Mouse (Mus musculus) midbrain, postnatal 0 days (tissue): Measurements from ENCODE around the gene Hdac4. TPM values are rescaled to one million over a fixed set of nuclear protein-coding genes. Genes with fewer than 3 reads are reported as not detected.

Source experiments
- ATAC-seq: fragments of 200-750 bp; cut with Nextera tagmentation; 2 replicates; pipeline ENCODE4 v1.8.0; 2017; ENCODE audit warnings: moderate number of reproducible peaks, mild to moderate bottlenecking, moderate TSS enrichment, moderate library complexity; ENCODE audit not compliant: low FRiP score
- DNase-seq: peaks from one replicate; pipeline ENCODE4 v3.0.0-alpha.2; 2015; ENCODE audit warnings: low spot score
- H3K27ac ChIP-seq: fragments of 300-500 bp; sonication (generic); 2 replicates; pipeline ENCODE4 v1.5.1; 2014; ENCODE audit warnings: low read depth, mild to moderate bottlenecking, low read length, mixed read lengths
- H3K27me3 ChIP-seq: fragments of 300-500 bp; sonication (generic); 2 replicates; pipeline ENCODE4 v1.6.1; 2014; ENCODE audit warnings: low read length, control low read depth, mixed read lengths; ENCODE audit not compliant: insufficient read depth
- H3K36me3 ChIP-seq: fragments of 300-500 bp; sonication (generic); 2 replicates; pipeline ENCODE4 v1.6.1; 2014; ENCODE audit warnings: low read length, control low read depth, mixed read lengths; ENCODE audit not compliant: insufficient read depth
- H3K4me1 ChIP-seq: fragments of 300-500 bp; sonication (generic); 2 replicates; pipeline ENCODE4 v1.6.1; 2014; ENCODE audit warnings: mild to moderate bottlenecking, control low read depth, antibody characterized with exemption, low read length, mixed read lengths; ENCODE audit not compliant: insufficient read depth
- H3K4me2 ChIP-seq: fragments of 300-500 bp; sonication (generic); 2 replicates; pipeline ENCODE4 v1.6.1; 2014; ENCODE audit warnings: low read depth, mild to moderate bottlenecking, low read length, mixed read lengths; ENCODE audit not compliant: poor library complexity, severe bottlenecking
- H3K4me3 ChIP-seq: fragments of 300-500 bp; sonication (generic); 2 replicates; pipeline ENCODE4 v1.5.1; 2014; ENCODE audit warnings: low read depth, mild to moderate bottlenecking, low read length, moderate library complexity
- H3K9ac ChIP-seq: fragments of 300-500 bp; sonication (generic); replicated peaks from 2 replicates; pipeline ENCODE4 v1.6.1; 2014; ENCODE audit warnings: mild to moderate bottlenecking, low read length, moderate library complexity, mixed read lengths; ENCODE audit not compliant: poor library complexity, severe bottlenecking
- H3K9me3 ChIP-seq: fragments of 300-500 bp; sonication (generic); 2 replicates; pipeline ENCODE4 v1.6.1; 2016; ENCODE audit warnings: low read length, control low read depth
- CTCF ChIP-seq: IDR thresholded peaks from 2 replicates; pipeline ENCODE4 v1.5.1; 2016; ENCODE audit warnings: antibody characterized with exemption, mild to moderate bottlenecking
- WGBS: fragments of 180-500 bp; shearing (Covaris S2); extraction: QIAGEN DNeasy Blood & Tissue Kit; methylation state at CpG from one replicate; pipeline ENCODE4 v1.1.7; 2014; 5-methylcytosine and 5-hydroxymethylcytosine counted together
- polyA plus RNA-seq: library from polyadenylated mRNA; unstranded; fragments of >200 nt; fragmentation: Nextera tagmentation; extraction: Ambion mirVana; gene quantifications from 2 replicates; pipeline ENCODE4 v1.2.1, GENCODE M21; 2015
- total RNA-seq: library from RNA; depleted of rRNA; stranded (reverse); fragments of >200 nt; gene quantifications from 2 replicates; pipeline ENCODE4 v1.2.3, GENCODE M21; 2014

The Hdac4 gene
- total and polyA plus RNA-seq, 2 experiments from 2014 or later = 18.1 to 51.8 TPM

DNA sequence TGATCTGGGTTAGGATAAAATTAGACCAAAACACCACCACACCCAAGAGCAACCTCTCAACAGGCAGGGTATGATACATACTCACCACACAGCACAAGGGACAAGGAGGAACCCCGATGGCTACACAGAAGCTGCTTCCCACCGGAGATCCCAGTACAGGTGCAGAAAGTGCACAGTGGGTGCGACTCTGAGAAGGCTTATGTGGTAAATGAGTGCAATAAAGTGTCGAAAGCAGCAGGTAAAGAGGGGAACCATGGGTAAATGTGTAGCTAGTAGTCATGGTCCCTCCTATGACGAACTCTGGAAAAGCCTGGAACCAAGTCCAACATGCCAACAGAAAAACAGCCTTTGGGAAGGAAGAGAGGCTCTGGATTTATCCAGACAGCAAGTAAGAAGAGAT, 77.9 kb downstream of the Hdac4 start:
- no peaks in the 10 kb centered on the region for H3K4me1 ChIP-seq
- H3K9ac ChIP-seq = no peak overlapping the region
- H3K27me3 ChIP-seq = no peaks in the 10 kb centered on the region
- no peaks in the 10 kb centered on the region for H3K36me3 ChIP-seq
- 97% methylated on average over 5 of the region's 5 CpGs for WGBS
- H3K4me2 ChIP-seq = no peak overlapping the region
- no peak overlapping the region for H3K4me3 ChIP-seq
- no peak overlapping the region for H3K27ac ChIP-seq
- ATAC-seq (no peak), DNase-seq (no peak)
- no peaks in the 10 kb centered on the region for H3K9me3 ChIP-seq
- TF ChIP-seq CTCF = no peak

DNA sequence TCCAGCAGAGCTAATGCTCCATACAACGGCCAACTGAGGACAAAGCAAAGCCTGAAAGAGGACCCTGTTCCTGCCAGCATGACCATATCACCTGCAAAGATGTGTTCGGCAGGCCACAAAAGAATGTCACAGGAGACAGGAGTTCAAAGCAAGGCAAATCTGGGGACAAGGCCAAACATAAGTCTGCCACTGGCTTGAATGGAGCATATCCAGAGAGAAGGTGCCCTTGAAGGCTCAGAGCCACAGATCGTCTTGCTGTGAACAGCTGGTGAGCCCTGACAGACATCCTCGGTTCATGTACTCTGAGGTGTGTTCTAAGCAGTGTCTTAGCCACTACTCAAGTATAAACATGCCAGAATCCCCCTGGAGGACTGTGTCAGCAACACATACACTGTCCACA, 79.3 kb downstream of the Hdac4 start:
- no peaks in the 10 kb centered on the region for H3K4me1 ChIP-seq
- no peak overlapping the region for H3K4me3 ChIP-seq
- H3K36me3 ChIP-seq = no peaks in the 10 kb centered on the region
- DNase-seq (peak; percentile 26), ATAC-seq (no peak)
- no peak for TF ChIP-seq CTCF
- no peaks in the 10 kb centered on the region for H3K9me3 ChIP-seq
- WGBS = 73% methylated on average over 4 of the region's 4 CpGs
- H3K9ac ChIP-seq = no peak overlapping the region
- no peaks in the 10 kb centered on the region for H3K27me3 ChIP-seq
- H3K4me2 ChIP-seq = no peak overlapping the region
- H3K27ac ChIP-seq = no peak overlapping the region

DNA sequence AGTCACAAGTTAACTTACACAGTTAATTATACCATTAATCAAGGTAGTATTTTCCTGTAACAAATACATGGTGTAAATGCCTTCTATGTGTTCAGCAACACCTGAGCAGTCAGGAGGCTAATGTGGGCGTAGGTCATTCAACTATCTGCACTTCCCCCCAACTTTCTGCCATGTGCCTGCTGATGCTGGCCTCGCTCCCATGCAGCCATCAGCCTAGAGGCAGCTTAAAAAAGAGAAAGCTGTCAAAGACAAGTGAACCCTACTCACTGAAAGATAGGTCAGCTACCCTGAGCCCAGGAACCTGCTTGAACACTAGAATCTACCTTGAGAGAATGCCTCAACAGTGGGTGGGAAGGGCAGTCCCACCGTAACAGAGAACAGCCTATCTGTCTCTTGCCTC, 81.4 kb downstream of the Hdac4 start:
- DNase-seq = no peak
- Histone ChIP-seq H3K4me3 (no peak overlapping the region), H3K27me3 (no peaks in the 10 kb centered on the region), H3K9ac (no peak overlapping the region), H3K36me3 (no peaks in the 10 kb centered on the region), H3K27ac (no peak overlapping the region), H3K4me1 (no peaks in the 10 kb centered on the region), H3K9me3 (no peaks in the 10 kb centered on the region), H3K4me2 (no peak overlapping the region)
- WGBS = 88% methylated on average over 3 of the region's 3 CpGs
- no peak for TF ChIP-seq CTCF
- no peak for ATAC-seq

DNA sequence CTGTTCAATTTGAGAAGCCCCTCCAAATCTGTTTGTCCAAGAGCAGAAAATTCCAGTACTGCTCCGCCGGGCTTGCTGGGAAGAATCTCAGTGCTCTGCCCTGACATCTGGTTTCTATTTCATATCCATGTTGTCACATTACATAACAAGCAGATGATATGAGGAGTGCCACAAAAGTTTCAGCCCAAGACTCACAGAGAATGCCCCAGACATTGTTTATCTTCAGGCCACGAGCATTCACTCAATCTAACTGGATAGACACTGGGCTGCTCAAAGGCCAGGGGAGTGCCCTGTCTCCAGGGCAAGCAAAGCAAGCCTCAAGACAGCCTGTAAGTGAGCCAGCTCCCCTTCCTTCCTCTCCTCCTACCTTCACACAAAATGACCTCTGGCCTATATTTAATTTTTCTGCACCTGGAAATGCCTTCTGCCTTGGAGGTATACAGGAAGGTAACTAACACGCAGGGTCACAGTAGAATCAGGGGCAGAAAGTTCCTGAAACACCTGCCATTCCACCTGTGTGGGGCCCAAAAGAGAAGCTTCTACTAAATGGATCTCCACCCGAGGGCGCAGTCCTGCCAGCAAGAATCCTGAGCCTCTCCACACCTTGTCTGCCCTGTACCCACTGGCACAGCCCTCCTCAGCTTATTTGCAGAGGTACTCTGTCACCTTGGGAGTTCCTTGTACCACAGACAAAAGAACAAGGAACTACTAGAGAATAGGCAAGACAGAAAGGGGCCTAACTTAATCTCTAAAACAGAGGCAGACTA, 82.1 kb downstream of the Hdac4 start:
- no peaks in the 10 kb centered on the region for H3K9me3 ChIP-seq
- no peaks in the 10 kb centered on the region for H3K4me1 ChIP-seq
- H3K4me3 ChIP-seq = no peak overlapping the region
- H3K36me3 ChIP-seq = no peaks in the 10 kb centered on the region
- DNase-seq (no peak), ATAC-seq (no peak)
- no peak overlapping the region for H3K4me2 ChIP-seq
- TF ChIP-seq CTCF = no peak
- WGBS = 84% methylated on average over 6 of the region's 6 CpGs
- no peaks in the 10 kb centered on the region for H3K27me3 ChIP-seq
- no peak overlapping the region for H3K27ac ChIP-seq
- H3K9ac ChIP-seq = no peak overlapping the region

DNA sequence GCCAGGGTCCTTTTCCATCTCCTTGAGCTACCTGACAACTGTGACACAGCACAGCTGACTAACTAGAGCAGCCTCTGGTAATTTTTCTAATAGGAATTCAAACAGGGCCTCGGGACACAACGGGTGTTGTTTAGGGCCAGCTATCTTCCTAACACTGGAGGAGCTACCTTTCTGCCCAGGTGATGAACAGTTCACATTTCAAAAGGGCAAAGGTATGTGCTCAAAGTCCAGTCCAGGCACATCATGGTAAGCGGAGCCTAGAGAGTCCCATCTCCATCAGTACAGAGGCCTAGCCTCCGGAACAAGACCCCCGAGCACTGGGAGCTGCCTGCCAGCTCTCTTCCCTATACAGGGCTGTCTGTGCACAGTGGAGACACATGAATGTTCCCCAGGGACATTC, 82.9 kb downstream of the Hdac4 start:
- no peak for DNase-seq
- no peaks in the 10 kb centered on the region for H3K36me3 ChIP-seq
- no peak for ATAC-seq
- no peak overlapping the region for H3K27ac ChIP-seq
- H3K4me1 ChIP-seq = no peaks in the 10 kb centered on the region
- no peak for TF ChIP-seq CTCF
- H3K27me3 ChIP-seq = no peaks in the 10 kb centered on the region
- no peaks in the 10 kb centered on the region for H3K9me3 ChIP-seq
- no peak overlapping the region for H3K4me3 ChIP-seq
- no peak overlapping the region for H3K4me2 ChIP-seq
- 96% methylated on average over 5 of the region's 5 CpGs for WGBS
- H3K9ac ChIP-seq = no peak overlapping the region

DNA sequence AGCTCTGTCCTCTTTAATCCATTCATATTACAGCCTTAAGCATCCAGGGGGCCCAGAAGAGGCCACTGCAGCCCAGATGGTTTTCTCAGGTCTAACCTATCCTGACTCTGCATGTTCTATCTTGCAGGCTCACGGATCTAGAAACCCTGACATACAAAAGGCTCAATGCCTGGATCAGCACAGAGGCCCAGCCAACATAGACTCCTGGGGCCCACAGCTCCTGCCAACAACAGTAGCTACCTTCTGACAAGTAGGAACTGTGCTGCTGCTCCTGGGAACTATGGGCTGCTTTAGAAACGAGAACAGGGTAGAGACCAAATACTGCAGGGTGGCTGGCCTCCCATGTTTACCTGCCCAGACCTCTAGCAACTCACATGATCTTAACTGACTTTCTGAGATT, 83.9 kb downstream of the Hdac4 start:
- Histone ChIP-seq H3K9me3 (no peaks in the 10 kb centered on the region), H3K4me1 (no peaks in the 10 kb centered on the region), H3K4me2 (no peak overlapping the region), H3K9ac (no peak overlapping the region), H3K27ac (no peak overlapping the region), H3K36me3 (no peaks in the 10 kb centered on the region), H3K27me3 (no peaks in the 10 kb centered on the region), H3K4me3 (no peak overlapping the region)
- WGBS = 80% methylated on average over 2 of the region's 2 CpGs
- ATAC-seq = no peak
- TF ChIP-seq CTCF = no peak
- no peak for DNase-seq
